ENCODE assay signal across 26 mouse cellular contexts in the genomic region with DNA sequence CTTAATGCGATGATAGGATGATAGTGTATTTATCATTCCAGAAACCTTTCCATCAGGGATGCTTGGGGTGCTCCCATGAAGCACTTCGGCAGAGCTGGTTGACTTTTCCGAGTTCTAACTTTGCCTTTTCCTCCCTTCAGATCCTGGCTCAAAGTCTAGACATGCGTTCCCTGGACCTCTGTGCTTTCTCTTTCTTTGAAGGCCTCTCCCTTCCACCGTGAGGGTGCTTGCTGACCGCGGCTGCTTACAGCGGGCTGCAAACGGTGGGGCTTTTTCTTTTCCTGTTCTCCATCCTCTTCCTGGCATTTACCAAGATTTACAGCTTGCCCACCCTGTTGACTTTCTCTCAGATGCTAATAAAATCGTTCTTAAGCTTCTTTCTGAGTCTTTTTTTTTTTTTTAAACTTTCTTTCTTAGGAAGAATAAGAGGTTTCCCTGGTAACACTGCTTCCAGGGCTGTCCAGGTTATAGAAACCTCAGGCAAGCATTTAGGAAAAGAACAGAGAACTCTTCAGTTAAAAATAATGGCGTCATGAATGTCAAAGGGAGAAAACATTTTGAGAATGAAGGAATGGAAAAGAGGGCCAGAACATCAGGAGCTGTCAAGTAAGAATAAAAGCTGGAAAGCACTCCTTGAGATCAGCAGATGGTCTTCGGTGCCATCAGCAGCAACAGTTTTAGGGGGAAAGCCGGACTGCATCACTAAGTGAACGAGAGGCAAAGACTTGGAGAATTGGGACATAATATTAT. TPM values are rescaled to one million over a fixed set of nuclear protein-coding genes. Genes with fewer than 3 reads are reported as not detected.
DNase-seq lines count a peak whose midpoint lies in the region; ATAC-seq and TF ChIP-seq lines count a peak whose summit lies in the region.
"Had no signal": no experiment of that assay in that cellular context is flagged by ENCODE, and none has a peak within 500 bp of the region (broad histone marks: within the 10 kb centered on the region; RNA-seq: fewer than 3 reads in every experiment).

No protein-coding gene starts in this region.

- no peaks in the 10 kb centered on the region for H3K27me3 ChIP-seq in forebrain, embryonic 14.5 days (replicated peaks; ENCODE audit: control insufficient read depth, insufficient read depth, low read length)
- H3K27me3 ChIP-seq in forebrain, embryonic 11.5 days (ENCODE audit: control insufficient read depth, insufficient read depth, low read length), result no peaks in the 10 kb centered on the region
- no peaks in the 10 kb centered on the region for H3K27me3 ChIP-seq in kidney, postnatal 0 days (ENCODE audit: insufficient read depth, low read length)
- H3K27me3 ChIP-seq in neural tube, embryonic 13.5 days, result no peaks in the 10 kb centered on the region
- H3K27me3 ChIP-seq: heart, embryonic 12.5 days; hindbrain, embryonic 12.5 days; intestine, embryonic 15.5 days; limb, embryonic 13.5 days; liver, embryonic 13.5 days had no signal

- H3K4me2 ChIP-seq in forebrain, embryonic 14.5 days (ENCODE audit: low read length), result no peak overlapping the region
- H3K4me2 ChIP-seq in forebrain, embryonic 11.5 days (ENCODE audit: low read depth, low read length, severe bottlenecking), result no peak overlapping the region
- H3K4me2 ChIP-seq in kidney, postnatal 0 days (ENCODE audit: low read length), result no peak overlapping the region
- no peak overlapping the region for H3K4me2 ChIP-seq in neural tube, embryonic 13.5 days
- H3K4me2 ChIP-seq: heart, embryonic 12.5 days; hindbrain, embryonic 12.5 days; intestine, embryonic 15.5 days; limb, embryonic 13.5 days; liver, embryonic 13.5 days; lung, embryonic 14.5 days had no signal

- no peak overlapping the region for H3K4me3 ChIP-seq in forebrain, embryonic 14.5 days (ENCODE audit: low read depth, low read length)
- H3K4me3 ChIP-seq in forebrain, embryonic 11.5 days (ENCODE audit: low read depth, low read length), result no peak overlapping the region
- H3K4me3 ChIP-seq in kidney, postnatal 0 days (replicated peaks; ENCODE audit: low read depth, low read length), result no peak overlapping the region
- H3K4me3 ChIP-seq in neural tube, embryonic 13.5 days, result no peak overlapping the region
- H3K4me3 ChIP-seq: forebrain, embryonic 10.5 days; gastrocnemius, adult 2 months; heart, embryonic 12.5 days; hindbrain, embryonic 12.5 days; intestine, embryonic 15.5 days; limb, embryonic 13.5 days; liver, embryonic 13.5 days had no signal

- ATAC-seq in forebrain, embryonic 14.5 days, result peak; percentile 55
- ATAC-seq in forebrain, embryonic 11.5 days (replicated peaks; ENCODE audit: low FRiP score), result no peak
- ATAC-seq in kidney, postnatal 0 days (replicated peaks; ENCODE audit: low FRiP score, low read depth), result no peak
- ATAC-seq in neural tube, embryonic 13.5 days (ENCODE audit: low read depth), result 0 out of 2 replicates have a peak, but pooled peaks have one; percentile 42
- ATAC-seq: intestine, embryonic 15.5 days had no signal

- no peak overlapping the region for H3K27ac ChIP-seq in forebrain, embryonic 14.5 days (ENCODE audit: low read depth, low read length)
- H3K27ac ChIP-seq in forebrain, embryonic 11.5 days (ENCODE audit: low read depth, low read length), result no peak overlapping the region
- no peak overlapping the region for H3K27ac ChIP-seq in kidney, postnatal 0 days
- H3K27ac ChIP-seq in neural tube, embryonic 13.5 days (replicated peaks), result no peak overlapping the region
- H3K27ac ChIP-seq: forebrain, embryonic 10.5 days; gastrocnemius, adult 2 months; hindbrain, embryonic 12.5 days; intestine, embryonic 15.5 days; limb, embryonic 13.5 days; liver, embryonic 13.5 days; stomach, postnatal 0 days had no signal

- no peak for TF ChIP-seq POLR2A in brain, embryonic 14.5 days (IDR thresholded peaks at IDR 0.05; ENCODE audit: borderline replicate concordance, extremely low read depth, insufficient read depth, insufficient read length, poor library complexity, severe bottlenecking)

- no peaks in the 10 kb centered on the region for H3K9me3 ChIP-seq in forebrain, embryonic 14.5 days (replicated peaks; ENCODE audit: control insufficient read depth, low read length)
- H3K9me3 ChIP-seq in forebrain, embryonic 11.5 days (ENCODE audit: control insufficient read depth, low read length), result no peaks in the 10 kb centered on the region
- no peaks in the 10 kb centered on the region for H3K9me3 ChIP-seq in kidney, postnatal 0 days (replicated peaks; ENCODE audit: low read length)
- no peaks in the 10 kb centered on the region for H3K9me3 ChIP-seq in neural tube, embryonic 13.5 days
- H3K9me3 ChIP-seq: forebrain, embryonic 10.5 days; heart, embryonic 12.5 days; hindbrain, embryonic 12.5 days; intestine, embryonic 15.5 days; limb, embryonic 13.5 days; liver, embryonic 13.5 days had no signal

- TF ChIP-seq CTCF in kidney, postnatal 0 days (IDR thresholded peaks at IDR 0.05; ENCODE audit: low read depth), result no peak
- no peak for TF ChIP-seq CTCF in brain, embryonic 14.5 days (IDR thresholded peaks at IDR 0.05; ENCODE audit: borderline replicate concordance, extremely low read depth, insufficient read depth, insufficient read length)

- H3K9ac ChIP-seq in forebrain, embryonic 14.5 days (ENCODE audit: low read length), result no peak overlapping the region
- no peak overlapping the region for H3K9ac ChIP-seq in forebrain, embryonic 11.5 days (ENCODE audit: low read length)
- no peak overlapping the region for H3K9ac ChIP-seq in kidney, postnatal 0 days (ENCODE audit: low read depth, low read length)
- no peak overlapping the region for H3K9ac ChIP-seq in neural tube, embryonic 13.5 days
- H3K9ac ChIP-seq: heart, embryonic 12.5 days; hindbrain, embryonic 12.5 days; intestine, embryonic 15.5 days; limb, embryonic 13.5 days; liver, embryonic 13.5 days; lung, embryonic 14.5 days had no signal

- no peaks in the 10 kb centered on the region for H3K36me3 ChIP-seq in forebrain, embryonic 14.5 days (ENCODE audit: control insufficient read depth, insufficient read depth, low read length)
- no peaks in the 10 kb centered on the region for H3K36me3 ChIP-seq in forebrain, embryonic 11.5 days (ENCODE audit: control insufficient read depth, insufficient read depth, low read length)
- no peaks in the 10 kb centered on the region for H3K36me3 ChIP-seq in kidney, postnatal 0 days (ENCODE audit: insufficient read depth, low read length)
- no peaks in the 10 kb centered on the region for H3K36me3 ChIP-seq in neural tube, embryonic 13.5 days
- H3K36me3 ChIP-seq: forebrain, embryonic 10.5 days; heart, embryonic 12.5 days; hindbrain, embryonic 12.5 days; intestine, embryonic 15.5 days; limb, embryonic 13.5 days; liver, embryonic 13.5 days had no signal

- peak; percentile 20 for DNase-seq in forebrain, embryonic 14.5 days (ENCODE audit: low spot score)
- DNase-seq in forebrain, embryonic 11.5 days (ENCODE audit: low spot score), result no peak
- peak; percentile 15 for DNase-seq in kidney, postnatal 0 days (ENCODE audit: low spot score)
- DNase-seq in kidney, postnatal 36 days, result no peak
- peak; percentile 64 for DNase-seq in brain, embryonic 14.5 days (ENCODE audit: low read depth)
- no peak for DNase-seq in gastrocnemius, postnatal 25 days
- DNase-seq: adrenal gland, postnatal 10 days; cerebellum, adult 11 months; cerebellum, adult 9-11 months; gastrocnemius, adult 2 months; heart, postnatal 10 days; kidney, adult 9 months; kidney, postnatal 25 days; layer of hippocampus, postnatal 36 days; liver, embryonic 13.5 days; lung, embryonic 14.5 days; right cerebral cortex, postnatal 14 days; thymus, adult 2 months; thymus, postnatal 4 days had no signal

- WGBS in forebrain, embryonic 14.5 days, result 37% methylated on average over 14 of the region's 14 CpGs
- 57% methylated on average over 14 of the region's 14 CpGs for WGBS in forebrain, embryonic 11.5 days
- 38% methylated on average over 14 of the region's 14 CpGs for WGBS in kidney, postnatal 0 days
- WGBS in neural tube, embryonic 13.5 days, result 21% methylated on average over 14 of the region's 14 CpGs

- H3K4me1 ChIP-seq in forebrain, embryonic 14.5 days (ENCODE audit: control insufficient read depth, insufficient read depth, low read length), result no peaks in the 10 kb centered on the region
- no peaks in the 10 kb centered on the region; the same call in 1 of the 2 replicates for H3K4me1 ChIP-seq in forebrain, embryonic 11.5 days (replicated peaks; ENCODE audit: control insufficient read depth, insufficient read depth, low read length)
- H3K4me1 ChIP-seq in kidney, postnatal 0 days (replicated peaks; ENCODE audit: insufficient read depth, low read length), result no peaks in the 10 kb centered on the region
- H3K4me1 ChIP-seq in neural tube, embryonic 13.5 days (replicated peaks), result peaks cover 12% of the 10 kb centered on the region; the same call in 1 of the 2 replicates
- H3K4me1 ChIP-seq: intestine, embryonic 15.5 days had no signal

RNA-seq across cellular contexts. Expression of a gene that starts 13.1 kb away (rescaled TPM):
- 10.0 and 12.2 TPM in 2 replicates for polyA plus RNA-seq in forebrain, embryonic 14.5 days (2014; fragmentation: Nextera tagmentation; extraction: Ambion mirVana)
- polyA plus RNA-seq in forebrain, embryonic 11.5 days (2014; fragmentation: Nextera tagmentation; extraction: Ambion mirVana), result 6.8 and 8.3 TPM in 2 replicates
- 11.4 and 11.9 TPM in 2 replicates for polyA plus RNA-seq in kidney, postnatal 0 days (2015; fragmentation: Nextera tagmentation; extraction: Ambion mirVana)
- polyA plus RNA-seq in brain, embryonic 14.5 days (2012; rRNA removed), result 18.5 and 19.5 TPM in 2 replicates
- 7.0 and 8.0 TPM in 2 replicates for polyA plus RNA-seq in neural tube, embryonic 13.5 days (2015; fragmentation: Nextera tagmentation; extraction: Ambion mirVana)
- 1 to 10 TPM; 3.7 to 4.2 TPM for total RNA-seq in gastrocnemius, postnatal 25 days (2021)

Comparison
In these comparisons a context has a peak if more than half of its experiments do, and no peak if none do; other contexts are left out.
1. ATAC-seq: peak in forebrain, embryonic 14.5 days (single experiment) and neural tube, embryonic 13.5 days (single experiment); none in forebrain, embryonic 11.5 days (single experiment) and kidney, postnatal 0 days (single experiment).
2. DNase-seq: peak in forebrain, embryonic 14.5 days (single experiment), kidney, postnatal 0 days (single experiment) and brain, embryonic 14.5 days (single experiment); none in forebrain, embryonic 11.5 days (single experiment), kidney, postnatal 36 days (0 of 2) and gastrocnemius, postnatal 25 days (single experiment).